Mouse (Mus musculus) limb, embryonic 11.5 days (tissue): ENCODE results near the gene Ccdc43. TPM values are rescaled to one million over a fixed set of nuclear protein-coding genes. Genes with fewer than 3 reads are reported as not detected.
"Not testable (repeated sequence)": the region's sequence is repeated elsewhere in the genome, so short reads cannot be mapped to it uniquely, and the experiment has no call there.

ENCODE experiments used
- ATAC-seq: fragments of 200-750 bp; cut with Nextera tagmentation; 2 replicates; pipeline ENCODE4 v1.8.0; 2017; ENCODE audit warnings: low read depth; ENCODE audit not compliant: insufficient number of reproducible peaks, low FRiP score, low TSS enrichment
- DNase-seq: peaks from one replicate; pipeline ENCODE4 v3.0.0-alpha.2; 2015; ENCODE audit warnings: low spot score
- H3K27ac ChIP-seq: fragments of 300-500 bp; sonication (generic); replicated peaks from 2 replicates; pipeline ENCODE4 v1.5.1; 2014; ENCODE audit warnings: low read depth, mild to moderate bottlenecking, low read length
- H3K27me3 ChIP-seq: fragments of 300-500 bp; sonication (generic); 2 replicates; pipeline ENCODE4 v1.6.1; 2014; ENCODE audit warnings: mild to moderate bottlenecking, low read length, mixed read lengths; ENCODE audit not compliant: control insufficient read depth, insufficient read depth
- H3K36me3 ChIP-seq: fragments of 300-500 bp; sonication (generic); 2 replicates; pipeline ENCODE4 v1.6.1; 2014; ENCODE audit warnings: mild to moderate bottlenecking, low read length, moderate library complexity, mixed read lengths; ENCODE audit not compliant: control insufficient read depth, insufficient read depth
- H3K4me1 ChIP-seq: fragments of 300-500 bp; sonication (generic); 2 replicates; pipeline ENCODE4 v1.6.1; 2014; ENCODE audit warnings: low read length, mixed read lengths; ENCODE audit not compliant: control insufficient read depth, insufficient read depth
- H3K4me2 ChIP-seq: fragments of 300-500 bp; sonication (generic); 2 replicates; pipeline ENCODE4 v1.6.1; 2014; ENCODE audit warnings: low read depth, mild to moderate bottlenecking, moderate library complexity; ENCODE audit not compliant: severe bottlenecking
- H3K4me3 ChIP-seq: fragments of 300-500 bp; sonication (generic); 2 replicates; pipeline ENCODE4 v1.5.1; 2014; ENCODE audit warnings: low read depth, low read length
- H3K9ac ChIP-seq: fragments of 300-500 bp; sonication (generic); 2 replicates; pipeline ENCODE4 v1.6.1; 2014; ENCODE audit warnings: mild to moderate bottlenecking, low read length
- H3K9me3 ChIP-seq: fragments of 300-500 bp; sonication (generic); 2 replicates; pipeline ENCODE4 v1.6.1; 2016; ENCODE audit warnings: low read length; ENCODE audit not compliant: control insufficient read depth
- WGBS: fragments of 180-500 bp; shearing (Covaris S2); extraction: QIAGEN DNeasy Blood & Tissue Kit; methylation state at CpG from one replicate; pipeline ENCODE4 v1.1.7; 2014; 5-methylcytosine and 5-hydroxymethylcytosine counted together
- polyA plus RNA-seq: library from polyadenylated mRNA; unstranded; fragments of >200 nt; fragmentation: Nextera tagmentation; extraction: Ambion mirVana; gene quantifications from 2 replicates; pipeline ENCODE4 v1.2.1, GENCODE M21; 2014

Gene Ccdc43
- polyA plus RNA-seq, 1 experiment from 2014 or later, result 58.4 TPM

- Histone ChIP-seq H3K9me3 (no peaks in the 10 kb centered on the region), H3K9ac (no peak overlapping the region), H3K27me3 (no peaks in the 10 kb centered on the region), H3K4me1 (peaks cover 5% of the 10 kb centered on the region), H3K36me3 (no peaks in the 10 kb centered on the region), H3K27ac (no peak overlapping the region), H3K4me2 (no peak overlapping the region), H3K4me3 (no peak overlapping the region)
- ATAC-seq (no peak), DNase-seq (no peak)
- 89% methylated on average over 6 of the region's 6 CpGs for WGBS
Observed at GRCm38 (mm10) chr11:102734961-102735360, 37.4 kb upstream of the Ccdc43 start.

- H3K4me1 ChIP-seq, result no peaks in the 10 kb centered on the region
- ATAC-seq (no peak), DNase-seq (no peak)
- no peaks in the 10 kb centered on the region for H3K36me3 ChIP-seq
- no peak overlapping the region for H3K4me3 ChIP-seq
- H3K27me3 ChIP-seq, result no peaks in the 10 kb centered on the region
- H3K9me3 ChIP-seq, result no peaks in the 10 kb centered on the region
- H3K9ac ChIP-seq, result no peak overlapping the region
- H3K4me2 ChIP-seq, result no peak overlapping the region
- no peak overlapping the region for H3K27ac ChIP-seq
- WGBS, result 70% methylated on average over 5 of the region's 5 CpGs
Observed at GRCm38 (mm10) chr11:102733146-102733545, 35.6 kb upstream of the Ccdc43 start.

- no peak overlapping the region for H3K4me3 ChIP-seq
- no peaks in the 10 kb centered on the region for H3K4me1 ChIP-seq
- no peak for ATAC-seq
- no peak for DNase-seq
- WGBS, result 90% methylated on average over 6 of the region's 6 CpGs
- no peaks in the 10 kb centered on the region for H3K27me3 ChIP-seq
- H3K9ac ChIP-seq, result no peak overlapping the region
- H3K4me2 ChIP-seq, result no peak overlapping the region
- H3K9me3 ChIP-seq, result no peaks in the 10 kb centered on the region
- H3K27ac ChIP-seq, result no peak overlapping the region
- H3K36me3 ChIP-seq, result no peaks in the 10 kb centered on the region
Observed at GRCm38 (mm10) chr11:102731366-102731765, 33.8 kb upstream of the Ccdc43 start.

- Histone ChIP-seq H3K36me3 (no peaks in the 10 kb centered on the region), H3K9me3 (no peaks in the 10 kb centered on the region), H3K4me2 (no peak overlapping the region), H3K27ac (no peak overlapping the region), H3K27me3 (no peaks in the 10 kb centered on the region), H3K9ac (no peak overlapping the region), H3K4me1 (no peaks in the 10 kb centered on the region), H3K4me3 (no peak overlapping the region)
- ATAC-seq (no peak), DNase-seq (no peak)
- 87% methylated on average over 3 of the region's 3 CpGs for WGBS
Observed at GRCm38 (mm10) chr11:102729835-102730234, 32.3 kb upstream of the Ccdc43 start.

- WGBS, result 33% methylated on average over 7 of the region's 7 CpGs
- ATAC-seq (no peak), DNase-seq (peak; percentile 47)
- H3K27me3 ChIP-seq, result no peaks in the 10 kb centered on the region
- H3K27ac ChIP-seq, result no peak overlapping the region
- H3K4me3 ChIP-seq, result no peak overlapping the region
- H3K4me2 ChIP-seq, result no peak overlapping the region
- no peaks in the 10 kb centered on the region for H3K4me1 ChIP-seq
- no peaks in the 10 kb centered on the region for H3K9me3 ChIP-seq
- no peak overlapping the region for H3K9ac ChIP-seq
- H3K36me3 ChIP-seq, result no peaks in the 10 kb centered on the region
Observed at GRCm38 (mm10) chr11:102728614-102729013, 31.0 kb upstream of the Ccdc43 start.

- 22% methylated on average over 3 of the region's 3 CpGs for WGBS
- Histone ChIP-seq H3K27me3 (no peaks in the 10 kb centered on the region), H3K4me2 (no peak overlapping the region), H3K4me1 (no peaks in the 10 kb centered on the region), H3K9ac (no peak overlapping the region), H3K36me3 (no peaks in the 10 kb centered on the region), H3K27ac (no peak overlapping the region), H3K9me3 (no peaks in the 10 kb centered on the region), H3K4me3 (no peak overlapping the region)
- no peak for ATAC-seq
- DNase-seq, result peak; percentile 29
Observed at GRCm38 (mm10) chr11:102725574-102725973, 28.0 kb upstream of the Ccdc43 start.

- H3K27ac ChIP-seq, result no peak overlapping the region
- H3K4me3 ChIP-seq, result no peak overlapping the region
- H3K36me3 ChIP-seq, result no peaks in the 10 kb centered on the region
- no peak for DNase-seq
- no peaks in the 10 kb centered on the region for H3K9me3 ChIP-seq
- H3K27me3 ChIP-seq, result no peaks in the 10 kb centered on the region
- no peak for ATAC-seq
- H3K9ac ChIP-seq, result no peak overlapping the region
- no peaks in the 10 kb centered on the region for H3K4me1 ChIP-seq
- 78% methylated on average over 7 of the region's 7 CpGs for WGBS
- no peak overlapping the region for H3K4me2 ChIP-seq
Observed at GRCm38 (mm10) chr11:102716135-102716534, 18.6 kb upstream of the Ccdc43 start.

- ATAC-seq, H3K36me3 ChIP-seq, H3K27me3 ChIP-seq, H3K4me3 ChIP-seq, H3K9me3 ChIP-seq, H3K4me1 ChIP-seq, H3K27ac ChIP-seq, H3K9ac ChIP-seq, H3K4me2 ChIP-seq, DNase-seq: not testable (repeated sequence)
- 83% methylated on average over 2 of the region's 2 CpGs for WGBS
Observed at GRCm38 (mm10) chr11:102714578-102714977, 17.0 kb upstream of the Ccdc43 start.

GRCm38 (mm10) chr11:102712411-102712810 lies 14.8 kb upstream of the Ccdc43 start:
- 98% methylated on average over 4 of the region's 4 CpGs for WGBS
- no peaks in the 10 kb centered on the region for H3K27me3 ChIP-seq
- H3K36me3 ChIP-seq, result no peaks in the 10 kb centered on the region
- no peaks in the 10 kb centered on the region for H3K4me1 ChIP-seq
- no peak overlapping the region for H3K9ac ChIP-seq
- no peaks in the 10 kb centered on the region for H3K9me3 ChIP-seq
- no peak overlapping the region for H3K4me3 ChIP-seq
- no peak for DNase-seq
- no peak overlapping the region for H3K27ac ChIP-seq
- H3K4me2 ChIP-seq, result no peak overlapping the region
- no peak for ATAC-seq
